Mouse (Mus musculus) 3T3-L1 (cell line): ENCODE measurements around the gene Atp6v1c2.

Source experiments
- DNase-seq: peaks from one replicate; pipeline ENCODE4 v3.0.0-alpha.2; 2015; ENCODE audit warnings: low read depth, low spot score

Atp6v1c2 gene

DNA sequence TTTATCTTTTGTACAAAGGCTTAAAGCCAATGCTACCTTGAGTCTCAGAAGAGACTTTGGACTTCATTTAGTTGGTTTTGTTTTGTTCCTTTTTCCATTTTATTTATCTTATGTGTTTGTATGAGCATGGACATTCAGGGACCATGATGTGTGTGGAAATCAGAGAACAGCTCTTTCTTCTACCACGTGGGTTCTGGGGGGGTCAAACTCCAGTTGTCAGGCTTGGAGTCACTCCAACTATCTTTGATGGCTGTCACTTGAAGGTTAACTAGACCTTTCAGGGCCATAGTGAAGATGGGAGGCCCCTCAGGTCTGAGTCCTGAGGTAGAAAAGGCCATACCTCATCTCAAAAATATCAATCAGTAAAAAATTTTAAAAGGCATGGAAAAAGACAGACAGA, 4.3 kb upstream of the Atp6v1c2 start:
- no peak for DNase-seq

DNA sequence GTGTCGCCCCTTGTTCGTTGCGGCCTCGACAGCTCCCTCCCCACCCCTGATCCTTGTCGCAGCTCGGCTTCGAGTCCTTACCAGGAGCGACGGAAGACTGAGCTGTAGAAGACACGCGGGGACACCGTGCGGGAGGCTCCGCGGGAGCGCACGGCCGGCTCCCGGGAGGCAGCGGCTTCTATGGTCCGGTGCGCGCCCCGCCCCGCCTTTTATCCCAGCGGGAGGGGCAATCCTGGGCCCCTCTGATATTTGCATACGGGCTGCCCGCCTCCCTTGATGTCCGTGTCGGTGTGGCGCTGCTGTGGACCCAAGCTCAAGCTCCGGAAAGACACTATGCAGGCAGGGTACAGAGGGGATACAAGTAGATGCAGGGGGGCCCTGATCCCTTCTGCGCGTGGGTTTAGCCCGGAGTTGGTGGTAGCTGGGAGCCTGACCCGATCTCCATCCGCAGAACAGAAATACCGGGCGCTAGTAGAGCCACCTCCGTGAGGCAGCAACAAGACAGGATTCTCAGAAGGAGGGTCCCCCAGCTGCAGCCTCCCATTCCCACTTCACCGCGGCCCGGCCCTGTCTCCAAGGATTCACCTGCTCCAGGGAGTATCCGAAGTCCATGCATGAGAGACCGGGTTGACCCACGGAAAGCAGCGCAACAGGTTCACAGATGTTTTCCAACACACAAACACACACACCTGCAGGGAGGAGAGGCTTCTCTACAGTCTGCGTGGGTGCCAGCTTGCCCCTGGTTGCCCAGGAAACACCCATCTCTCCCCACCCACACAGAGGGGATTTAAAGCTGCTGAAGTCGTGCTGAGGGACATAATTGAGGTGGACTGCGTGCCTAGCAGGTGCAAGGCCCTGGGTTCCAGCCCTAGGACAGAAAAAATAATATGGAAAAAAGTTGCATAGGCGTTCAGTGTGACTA, 4.3 kb downstream of the Atp6v1c2 start:
- no peak for DNase-seq

DNA sequence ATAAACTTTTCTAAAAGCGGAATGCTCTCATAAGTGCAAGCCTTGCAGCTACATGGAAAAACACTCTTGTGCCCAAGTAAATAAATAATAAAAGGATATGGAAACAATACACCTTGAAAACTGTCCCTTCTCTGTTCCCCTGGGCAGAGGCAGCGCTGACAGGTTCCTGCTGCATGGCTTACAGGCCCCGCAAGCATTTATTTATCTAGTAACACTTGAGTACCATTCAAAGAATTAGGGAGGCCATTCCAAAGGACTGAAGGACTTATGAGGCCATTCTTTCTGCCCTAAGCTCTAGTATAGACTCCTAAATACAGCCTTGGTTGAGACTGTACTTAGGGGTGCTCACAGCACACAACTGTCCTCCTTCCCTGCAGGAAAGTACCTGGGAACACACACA, 10.7 kb downstream of the Atp6v1c2 start:
- no peak for DNase-seq

DNA sequence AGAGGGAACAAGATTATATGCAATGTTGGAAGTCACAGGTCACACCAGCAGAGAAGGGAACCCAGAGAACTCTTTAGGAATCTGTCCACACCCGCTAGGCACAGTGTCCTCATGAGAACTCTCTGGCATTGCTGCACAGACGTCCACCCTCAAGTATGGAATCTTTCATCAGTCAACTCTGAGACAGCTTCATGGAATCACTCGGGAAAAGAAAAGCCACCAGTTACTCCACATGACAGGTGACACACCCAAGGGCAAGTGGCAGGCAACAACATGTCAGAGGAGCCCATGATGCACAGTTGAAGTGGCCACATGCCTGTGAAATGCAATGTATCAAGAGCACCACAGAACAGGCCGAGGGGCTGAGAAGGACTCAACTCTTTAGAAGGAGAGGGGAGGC, 11.2 kb downstream of the Atp6v1c2 start:
- no peak for DNase-seq

DNA sequence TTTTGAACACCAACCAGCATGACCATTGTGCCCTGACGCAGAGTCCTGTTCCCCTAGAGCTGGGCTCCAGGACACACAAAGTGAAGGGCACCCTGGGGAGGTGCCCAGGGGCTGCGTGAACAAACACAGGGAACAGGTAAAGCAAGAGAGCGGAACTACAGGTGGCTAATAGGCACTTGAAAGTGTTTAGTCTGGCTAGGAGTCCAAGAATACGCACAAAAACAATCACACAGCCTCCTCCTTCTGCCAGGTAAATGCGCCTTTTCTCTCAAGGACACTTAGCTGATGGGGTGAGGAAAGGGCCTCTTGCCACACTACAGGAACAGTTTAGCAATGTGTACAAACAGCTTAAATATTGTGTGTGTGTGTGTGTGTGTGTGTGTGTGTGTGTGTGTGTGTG, 13.1 kb downstream of the Atp6v1c2 start:
- DNase-seq: no peak

DNA sequence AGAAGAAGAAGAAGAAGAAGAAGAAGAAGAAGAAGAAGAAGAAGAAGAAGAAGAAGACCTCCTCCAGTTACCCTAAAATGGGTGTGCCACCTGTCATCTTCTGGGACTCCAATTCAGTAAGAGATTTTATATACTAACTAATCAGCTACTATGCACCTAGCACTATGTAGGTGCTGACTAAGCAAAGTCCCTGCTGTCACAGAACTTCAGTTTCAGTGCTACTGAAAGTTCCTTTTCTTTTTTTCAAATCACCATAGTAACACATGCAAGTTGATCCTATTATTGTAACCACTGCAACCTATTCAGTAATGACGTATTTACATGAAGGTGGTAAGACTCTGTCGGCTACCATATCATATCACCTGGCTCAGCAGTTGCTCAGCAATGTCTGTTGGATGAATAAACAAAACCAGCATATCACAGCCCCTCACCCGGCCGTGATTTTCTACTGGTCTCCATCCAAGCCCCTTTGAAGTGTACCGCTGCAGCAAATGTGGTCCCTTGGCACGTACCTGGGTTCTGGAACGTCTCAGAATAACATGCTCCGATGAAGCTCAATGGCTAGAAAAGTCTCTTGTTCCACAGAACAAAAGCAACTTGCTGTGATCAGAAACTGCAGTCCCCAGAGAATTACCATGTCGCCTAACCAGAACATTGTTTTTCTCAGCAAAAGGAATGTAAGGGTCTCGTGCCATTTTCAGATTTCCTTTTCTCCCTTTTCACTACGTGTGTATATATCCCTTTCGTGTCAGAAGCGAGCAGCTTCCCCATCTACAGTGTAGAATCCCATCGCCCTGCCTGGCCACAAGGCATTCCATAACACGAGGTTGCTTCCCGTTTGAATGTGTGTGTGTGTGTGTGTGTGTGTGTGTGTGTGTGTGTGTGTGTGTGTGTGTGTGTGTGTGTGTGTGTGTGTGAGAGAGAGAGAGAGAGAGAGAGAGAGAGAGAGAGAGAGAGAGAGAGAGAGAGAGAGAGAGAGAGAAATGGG, 18.0 kb downstream of the Atp6v1c2 start:
- no peak for DNase-seq

DNA sequence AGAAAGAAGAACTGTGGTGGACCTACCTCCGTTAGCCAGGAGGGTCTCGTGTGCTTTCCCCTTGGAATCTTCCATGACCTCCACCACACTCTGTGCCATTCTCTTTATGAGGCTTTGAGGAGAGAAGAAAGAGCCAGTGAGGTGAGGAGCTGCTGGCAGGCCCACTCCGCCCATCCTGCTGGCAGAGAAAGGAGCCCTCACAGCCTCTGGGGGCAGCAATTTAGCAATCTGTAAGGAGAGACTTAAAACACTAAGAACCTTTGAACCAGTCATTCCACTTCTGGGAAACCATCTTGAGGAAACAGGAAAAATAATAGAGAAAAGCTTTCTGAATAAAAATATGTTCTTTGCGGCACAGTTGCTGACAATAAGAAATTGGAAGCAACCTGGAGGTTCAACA, 20.9 kb downstream of the Atp6v1c2 start:
- DNase-seq: no peak

DNA sequence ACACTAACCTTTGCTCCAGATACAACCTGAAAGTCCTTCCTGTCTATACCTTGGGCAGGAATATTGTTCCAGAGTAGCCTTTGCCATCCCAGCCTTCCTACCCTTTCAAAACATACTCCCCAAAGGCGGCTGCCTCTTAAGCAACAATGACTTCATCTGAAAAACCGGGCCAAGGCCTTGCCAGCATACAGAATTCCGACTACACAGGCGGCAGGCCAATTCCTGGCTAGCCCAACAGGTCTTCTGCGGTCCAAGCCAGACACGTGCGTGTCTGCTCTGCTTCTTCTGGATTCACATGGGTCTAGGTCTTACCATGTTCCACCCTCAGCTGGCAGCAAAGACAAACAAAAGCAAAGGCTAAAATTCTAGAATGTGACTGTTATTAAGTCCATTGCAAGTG, 23.7 kb downstream of the Atp6v1c2 start:
- DNase-seq: no peak

DNA sequence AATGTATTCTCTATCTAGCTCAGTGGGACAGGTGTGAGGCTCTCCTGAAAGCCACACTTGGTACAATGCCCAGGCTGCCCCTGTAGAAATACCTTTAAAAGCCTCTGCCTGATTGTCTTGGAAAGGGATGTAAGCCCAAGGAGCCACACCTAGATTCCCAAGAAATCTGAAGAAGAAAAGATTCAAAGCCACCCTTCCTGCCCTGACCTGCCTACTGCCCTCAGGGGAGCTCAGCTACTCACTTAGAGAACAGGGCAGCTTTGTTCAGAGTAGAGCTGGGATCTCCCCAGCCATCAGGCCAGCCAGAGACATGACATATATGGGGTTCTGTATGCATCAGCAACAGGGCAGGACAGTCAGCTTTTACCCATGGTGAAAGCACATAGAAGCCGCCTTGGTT, 29.3 kb downstream of the Atp6v1c2 start:
- no peak for DNase-seq

DNA sequence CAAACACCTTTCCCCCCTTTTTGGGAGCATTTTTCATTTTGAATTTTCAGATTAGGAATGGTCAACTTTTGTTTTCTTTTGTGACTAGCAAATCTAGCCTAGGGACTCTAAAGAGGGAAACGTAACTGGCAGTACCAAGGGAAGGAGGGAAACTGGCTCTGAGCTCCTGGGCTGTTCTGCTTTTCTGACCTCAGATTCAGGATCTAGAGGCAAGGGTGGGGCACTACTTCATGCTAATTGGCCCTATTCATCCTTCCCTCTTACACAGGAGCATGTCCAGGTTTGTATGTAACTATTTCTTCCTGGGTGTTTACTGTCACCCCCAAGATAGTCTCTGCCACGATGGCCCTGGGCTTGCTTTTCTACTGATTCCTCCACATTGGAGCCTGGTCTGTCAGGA, 32.3 kb downstream of the Atp6v1c2 start:
- DNase-seq: no peak

DNA sequence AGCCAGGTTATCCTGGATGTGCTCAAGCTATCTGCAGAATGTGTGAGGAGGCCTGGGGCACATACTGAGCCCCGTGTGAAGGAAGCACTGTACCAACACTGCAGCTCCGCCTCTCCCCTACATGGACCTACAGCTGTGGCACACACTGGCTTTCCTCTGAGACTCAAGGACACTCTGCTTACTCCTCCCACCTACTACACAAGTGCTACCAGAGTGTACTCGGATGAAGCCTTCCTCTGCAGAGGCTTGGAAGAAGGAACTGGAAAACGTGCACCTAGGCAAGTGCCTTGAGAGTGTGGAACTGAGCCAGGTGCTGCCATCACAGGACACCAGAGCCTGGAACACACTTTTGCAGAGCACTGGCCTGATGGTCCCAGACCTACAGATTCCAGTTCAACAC, 38.6 kb downstream of the Atp6v1c2 start:
- no peak for DNase-seq

DNA sequence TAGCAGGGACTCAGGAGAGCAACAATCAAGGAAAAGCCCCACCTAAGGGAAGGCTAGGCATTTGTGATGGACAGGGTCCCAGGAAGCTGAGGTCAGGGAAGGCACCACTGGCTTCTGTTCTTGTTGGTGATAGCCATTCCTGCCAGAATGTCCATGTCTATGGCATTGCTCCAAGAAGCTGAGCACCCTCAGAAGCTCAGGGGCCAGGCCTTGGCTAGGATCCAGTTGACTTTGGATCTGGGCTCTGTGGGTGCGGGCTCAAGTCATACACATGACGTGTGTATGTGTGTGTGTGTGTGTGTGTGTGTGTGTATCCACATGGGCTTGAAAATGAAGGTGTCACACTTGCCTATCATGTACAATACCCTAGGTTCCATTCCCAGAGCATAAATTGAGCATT, 39.2 kb downstream of the Atp6v1c2 start:
- DNase-seq: no peak

DNA sequence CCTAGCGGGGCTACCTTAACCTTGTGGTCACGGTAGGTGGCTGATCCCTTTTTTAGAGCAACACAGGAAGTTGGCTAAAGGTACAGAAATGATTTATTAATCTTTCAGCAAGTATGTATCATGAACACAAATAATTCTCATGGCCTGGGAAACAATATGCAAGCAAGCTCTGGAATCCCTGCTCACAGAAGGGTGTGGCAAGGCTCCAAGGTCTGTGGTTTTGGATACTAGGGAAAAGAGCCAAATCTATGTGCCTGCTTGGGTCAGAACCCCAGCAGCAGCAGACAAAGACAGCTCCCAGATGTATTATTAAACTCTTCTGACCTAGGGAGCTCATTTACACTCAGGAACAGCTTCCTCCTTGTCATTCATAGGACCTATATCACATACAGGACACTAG, 40.1 kb downstream of the Atp6v1c2 start:
- peak; percentile 91 for DNase-seq

DNA sequence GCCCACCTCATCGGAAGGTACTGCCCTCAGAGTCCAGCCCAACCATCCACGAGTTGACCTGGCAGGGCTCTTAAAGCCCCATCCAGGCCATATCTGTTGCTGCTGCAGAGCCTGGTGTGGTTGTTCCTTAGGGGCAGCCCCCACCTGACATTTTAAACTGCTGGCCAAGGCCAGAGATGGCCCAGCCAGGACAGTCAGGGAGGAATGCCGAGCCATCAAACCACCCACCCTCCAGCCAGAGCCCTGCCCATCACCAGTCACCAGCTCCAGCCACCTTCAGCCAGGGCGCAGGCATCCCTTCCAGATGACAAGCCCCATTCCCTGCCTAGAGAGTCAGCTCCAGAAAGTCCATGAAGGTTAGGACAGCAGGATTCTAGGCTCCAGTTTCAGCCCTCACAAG, 40.7 kb downstream of the Atp6v1c2 start:
- DNase-seq: no peak

DNA sequence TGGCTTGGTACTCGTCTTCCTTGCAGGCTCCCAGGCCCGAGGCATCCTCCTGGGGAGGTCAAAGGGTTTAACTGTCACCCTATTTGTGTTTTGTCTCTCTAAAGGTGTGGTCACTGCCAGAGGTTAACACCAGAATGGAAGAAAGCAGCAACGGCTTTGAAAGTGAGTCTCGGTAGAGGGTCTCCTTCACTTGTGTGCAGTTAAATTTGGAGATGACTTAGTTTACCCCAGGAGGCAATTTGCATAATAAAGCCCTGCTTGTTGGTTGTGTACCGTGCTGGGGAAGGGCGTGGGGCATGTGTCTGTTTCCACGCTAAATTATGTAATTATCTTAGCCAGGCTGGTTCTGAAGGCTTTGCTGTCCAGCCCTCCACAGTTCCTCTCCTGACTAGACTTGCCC, 55.3 kb downstream of the Atp6v1c2 start:
- no peak for DNase-seq

DNA sequence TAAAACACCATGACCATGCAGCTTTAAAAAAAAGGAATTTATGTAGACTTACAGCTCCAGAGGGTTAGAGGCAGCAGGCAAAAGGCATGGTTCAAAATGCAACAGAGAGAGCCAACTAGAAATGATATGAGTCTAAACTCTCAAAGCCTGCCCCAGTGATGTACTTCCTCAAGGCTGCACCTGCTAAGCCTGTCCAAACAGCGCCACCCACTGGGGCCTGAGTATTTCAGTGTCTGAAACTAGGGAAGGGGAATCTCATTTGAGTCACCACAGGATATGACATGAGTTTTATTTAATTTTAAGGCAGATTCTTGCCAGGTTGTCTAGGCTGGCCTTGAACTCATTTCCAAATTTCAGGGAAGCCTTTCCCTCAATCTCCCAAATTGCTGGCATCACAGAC, 57.9 kb downstream of the Atp6v1c2 start:
- DNase-seq: peak; percentile 74

DNA sequence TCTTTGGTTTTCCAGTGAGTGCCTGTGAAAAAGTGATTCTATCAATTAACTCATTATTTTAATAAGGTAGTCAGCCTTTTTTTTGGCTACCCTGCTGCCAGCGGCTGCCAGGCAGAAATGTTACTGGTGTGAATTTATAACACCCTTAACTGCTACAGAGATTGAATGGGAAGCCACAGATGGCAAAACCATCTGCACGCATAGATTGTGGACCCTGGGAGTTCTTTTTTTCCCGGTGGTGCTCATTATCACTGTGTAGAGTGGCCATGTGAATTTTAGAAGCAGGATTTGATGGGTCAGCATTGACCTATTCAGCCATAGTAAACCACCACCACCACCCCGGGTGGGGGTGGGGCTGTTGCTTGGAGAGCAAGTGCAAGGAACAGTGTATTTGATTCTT, 61.8 kb downstream of the Atp6v1c2 start:
- peak; percentile 24 for DNase-seq

DNA sequence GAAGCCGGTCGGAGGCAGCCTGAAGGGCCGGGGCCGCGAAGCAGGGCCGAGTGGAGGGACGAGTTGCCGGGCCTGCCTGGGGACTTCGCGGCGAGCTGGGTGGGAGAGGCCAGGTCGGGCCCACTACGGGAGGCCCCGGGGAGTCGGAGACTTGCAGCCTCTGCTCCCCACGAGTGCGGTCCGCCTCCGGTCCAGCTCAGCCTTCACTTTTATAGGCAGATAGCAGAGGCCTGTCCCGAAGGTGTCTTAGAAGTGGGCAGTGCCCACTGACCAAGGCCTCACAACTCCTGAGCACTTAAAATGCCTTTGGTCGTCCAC, 62.5 kb downstream of the Atp6v1c2 start:
- DNase-seq: no peak

DNA sequence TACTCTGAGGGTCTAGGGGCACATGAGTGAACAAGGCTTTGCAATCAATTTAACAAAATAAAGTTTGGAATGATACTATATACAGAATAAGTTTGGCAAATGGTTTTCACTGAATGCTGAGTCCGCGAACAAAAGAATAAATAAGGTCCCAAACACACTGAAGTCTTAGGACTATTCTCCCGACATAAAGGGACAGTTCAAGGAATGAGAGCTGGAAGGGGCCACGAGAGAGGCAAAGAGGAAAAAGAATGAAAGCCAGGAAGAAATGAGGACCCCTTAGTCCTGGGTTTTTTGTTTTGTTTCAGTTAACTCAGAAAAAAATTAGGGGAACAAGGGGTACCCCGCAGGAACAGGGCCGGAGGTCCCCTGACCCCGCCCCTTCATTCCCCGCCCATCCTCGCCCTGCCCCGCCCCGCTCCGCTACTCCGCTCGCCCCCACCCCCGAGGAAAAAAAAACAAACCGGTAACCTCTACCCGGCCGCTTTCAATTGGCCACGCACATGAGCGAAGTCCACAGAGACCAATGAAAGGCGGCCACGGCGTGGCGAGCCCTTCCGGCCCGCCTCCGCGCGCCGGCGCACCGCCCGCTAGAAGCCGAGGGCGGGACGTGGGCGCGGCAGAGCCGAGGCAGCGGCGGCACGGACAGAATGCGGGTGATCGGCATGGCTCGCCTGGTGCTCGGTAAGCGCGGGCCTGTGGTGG, 63.0 kb downstream of the Atp6v1c2 start, which contains the start of gene Pdia6:
Pdia6 (plus strand) TSS at position 575 of the 702 bp plus-strand sequence.
- DNase-seq: peak; percentile 93

DNA sequence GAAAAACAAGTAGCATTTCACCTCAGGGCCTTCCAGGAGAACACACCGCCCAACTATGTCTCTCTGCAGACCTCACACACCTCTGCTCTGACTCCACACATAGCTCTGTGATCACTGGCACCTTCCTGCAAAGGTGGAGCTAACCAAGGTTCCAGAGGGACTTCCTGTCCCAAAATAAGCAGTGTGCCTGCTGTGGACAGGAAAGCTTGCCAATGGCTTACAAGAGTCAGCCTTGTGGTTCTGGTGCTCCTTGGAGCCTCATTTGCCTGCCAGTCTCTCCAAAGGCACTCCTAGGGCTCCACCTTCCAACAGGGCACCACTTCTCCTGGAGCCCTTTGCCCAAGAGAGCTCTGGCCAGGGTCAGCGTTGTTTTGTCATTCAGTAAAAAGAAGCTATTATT, 64.3 kb downstream of the Atp6v1c2 start:
- no peak for DNase-seq

DNA sequence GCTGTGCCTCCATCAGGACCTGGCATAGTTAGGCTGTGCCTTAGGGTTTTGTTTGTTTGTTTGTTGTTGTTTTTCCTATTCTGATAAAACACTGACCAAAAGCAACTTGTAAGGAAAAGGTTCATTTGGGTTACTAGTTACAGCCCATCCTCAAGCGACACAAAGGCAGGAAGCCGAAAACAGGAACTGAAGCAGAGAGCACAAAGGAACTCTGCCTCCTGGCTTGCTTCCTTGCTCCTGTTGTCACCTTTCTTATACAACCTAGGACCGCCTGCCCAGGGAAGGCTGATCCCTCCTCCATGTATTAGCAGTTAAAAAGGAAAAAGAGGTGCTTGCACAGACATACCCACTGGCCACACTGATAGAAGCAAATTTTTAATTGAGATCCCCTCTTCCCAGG, 65.3 kb downstream of the Atp6v1c2 start:
- DNase-seq: no peak

DNA sequence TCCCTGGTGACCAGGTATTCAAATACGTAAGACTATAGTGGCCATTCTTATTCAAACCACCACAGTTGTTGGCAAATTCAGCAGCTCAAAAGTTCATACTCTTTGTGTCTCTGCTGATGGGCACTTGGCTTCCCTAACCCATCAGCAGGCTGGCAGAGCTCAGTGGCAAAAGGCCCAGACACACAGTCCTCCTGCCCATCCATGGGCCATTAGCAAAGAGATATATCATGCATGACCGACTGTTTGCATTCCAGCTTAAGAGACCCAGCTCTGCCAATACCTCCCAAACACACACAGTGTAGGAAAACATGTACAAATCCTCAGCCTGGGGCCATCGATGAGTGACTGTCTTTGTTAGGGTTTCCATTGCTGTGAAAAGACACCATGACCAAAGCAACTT, 68.2 kb downstream of the Atp6v1c2 start:
- DNase-seq: no peak
